Mouse (Mus musculus) G1E (cell line): ENCODE measurements around the gene Jade1.

Experiments used
- CTCF ChIP-seq: IDR thresholded peaks from 2 replicates; pipeline ENCODE4 v1.5.1; 2012; ENCODE audit warnings: low read depth, low read length, inconsistent platforms, mixed read lengths
- GATA1 ChIP-seq: IDR thresholded peaks from 2 replicates; pipeline ENCODE4 v1.6.1; 2012; ENCODE audit warnings: borderline replicate concordance, low read length, inconsistent platforms, mixed read lengths
- GATA2 ChIP-seq: IDR thresholded peaks from 2 replicates; pipeline ENCODE4 v1.6.1; 2012; ENCODE audit warnings: low read depth, low read length, inconsistent platforms, borderline replicate concordance
- POLR2AphosphoS5 ChIP-seq: IDR thresholded peaks from 2 replicates; pipeline ENCODE4 v1.6.1; 2012; ENCODE audit warnings: low read depth, low read length, inconsistent platforms; ENCODE audit not compliant: insufficient replicate concordance
- TAL1 ChIP-seq: conservative IDR thresholded peaks from 2 replicates; pipeline ENCODE4 v1.6.1; 2012; ENCODE audit warnings: low read depth, low read length, inconsistent platforms, mixed read lengths

DNA sequence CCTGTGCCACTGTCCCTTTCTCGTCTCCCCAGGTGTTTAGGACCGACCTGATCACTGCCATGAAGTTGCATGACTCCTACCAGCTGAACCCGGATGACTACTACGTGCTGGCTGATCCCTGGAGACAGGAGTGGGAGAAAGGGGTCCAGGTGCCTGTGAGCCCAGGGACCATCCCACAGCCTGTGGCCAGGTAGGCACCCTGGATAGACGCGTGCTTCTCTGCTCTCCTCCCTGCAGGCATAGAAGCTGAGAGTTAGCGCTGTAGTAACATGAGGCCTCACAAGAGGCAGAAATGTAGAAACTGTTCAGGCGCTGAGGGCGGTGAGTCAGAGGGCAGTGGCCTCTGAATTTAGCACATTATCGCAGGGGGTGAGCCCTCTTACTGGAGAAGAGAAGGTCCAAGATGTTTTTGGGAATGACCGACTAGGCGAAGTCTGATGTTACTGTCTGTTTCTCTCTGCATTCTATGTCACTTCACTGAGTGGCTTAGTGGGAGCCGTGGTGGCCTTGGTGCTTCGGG, 36.2 kb downstream of the Jade1 start:
- TF ChIP-seq CTCF (no peak), POLR2AphosphoS5 (0 out of 2 replicates have a peak, but pooled peaks have one; percentile 34), TAL1 (no peak), GATA1 (no peak), GATA2 (no peak)
